Mouse (Mus musculus): ENCODE data around the gene Fto. TPM values are rescaled to one million over a fixed set of nuclear protein-coding genes. Genes with fewer than 3 reads are reported as not detected.

The Fto gene
- polyA plus RNA-seq, 1 experiment from 2014 or later = 111 TPM

- Histone ChIP-seq H3K4me1 (replicated peaks; ENCODE audit: control insufficient read depth, insufficient read depth, low read length) (no peaks in the 10 kb centered on the region), H3K27me3 (ENCODE audit: control insufficient read depth, insufficient read depth, low read length) (no peaks in the 10 kb centered on the region), H3K4me3 (ENCODE audit: low read depth, low read length) (no peak overlapping the region), H3K36me3 (ENCODE audit: control insufficient read depth, insufficient read depth, low read length) (no peaks in the 10 kb centered on the region), H3K4me2 (ENCODE audit: low read depth, low read length, severe bottlenecking) (no peak overlapping the region), H3K9ac (ENCODE audit: low read length) (no peak overlapping the region), H3K9me3 (ENCODE audit: control insufficient read depth, low read length) (no peaks in the 10 kb centered on the region), H3K27ac (ENCODE audit: low read depth, low read length) (no peak overlapping the region)
- DNase-seq (ENCODE audit: low spot score) = no peak
- ATAC-seq (replicated peaks; ENCODE audit: low FRiP score) = no peak
- WGBS = 88% methylated on average over 6 of the region's 6 CpGs
Observed at GRCm38 (mm10) chr8:91347595-91347994, 34.3 kb downstream of the Fto start.

- Histone ChIP-seq H3K36me3 (ENCODE audit: control insufficient read depth, insufficient read depth, low read length) (no peaks in the 10 kb centered on the region), H3K4me3 (ENCODE audit: low read depth, low read length) (no peak overlapping the region), H3K4me2 (ENCODE audit: low read depth, low read length, severe bottlenecking) (no peak overlapping the region), H3K27me3 (ENCODE audit: control insufficient read depth, insufficient read depth, low read length) (no peaks in the 10 kb centered on the region), H3K27ac (ENCODE audit: low read depth, low read length) (no peak overlapping the region), H3K9me3 (ENCODE audit: control insufficient read depth, low read length) (no peaks in the 10 kb centered on the region), H3K9ac (ENCODE audit: low read length) (no peak overlapping the region), H3K4me1 (replicated peaks; ENCODE audit: control insufficient read depth, insufficient read depth, low read length) (no peaks in the 10 kb centered on the region)
- DNase-seq (ENCODE audit: low spot score) = no peak
- WGBS = 90% methylated on average over 7 of the region's 7 CpGs
- no peak for ATAC-seq (replicated peaks; ENCODE audit: low FRiP score)
Observed at GRCm38 (mm10) chr8:91349816-91350215, 36.5 kb downstream of the Fto start.

GRCm38 (mm10) chr8:91350628-91351027 is 37.3 kb downstream of the Fto start:
- H3K9me3 ChIP-seq (ENCODE audit: control insufficient read depth, low read length) = no peaks in the 10 kb centered on the region
- DNase-seq (ENCODE audit: low spot score) = no peak
- H3K9ac ChIP-seq (ENCODE audit: low read length) = no peak overlapping the region
- H3K27me3 ChIP-seq (ENCODE audit: control insufficient read depth, insufficient read depth, low read length) = no peaks in the 10 kb centered on the region
- ATAC-seq (replicated peaks; ENCODE audit: low FRiP score) = no peak
- H3K4me3 ChIP-seq (ENCODE audit: low read depth, low read length) = no peak overlapping the region
- H3K27ac ChIP-seq (ENCODE audit: low read depth, low read length) = no peak overlapping the region
- no peaks in the 10 kb centered on the region for H3K36me3 ChIP-seq (ENCODE audit: control insufficient read depth, insufficient read depth, low read length)
- H3K4me1 ChIP-seq (replicated peaks; ENCODE audit: control insufficient read depth, insufficient read depth, low read length) = no peaks in the 10 kb centered on the region
- no peak overlapping the region for H3K4me2 ChIP-seq (ENCODE audit: low read depth, low read length, severe bottlenecking)
- WGBS = 84% methylated on average over 7 of the region's 7 CpGs

GRCm38 (mm10) chr8:91352598-91352997 is 39.3 kb downstream of the Fto start:
- WGBS = 94% methylated on average over 3 of the region's 3 CpGs
- DNase-seq (ENCODE audit: low spot score) (no peak), ATAC-seq (replicated peaks; ENCODE audit: low FRiP score) (no peak)
- Histone ChIP-seq H3K27ac (ENCODE audit: low read depth, low read length) (no peak overlapping the region), H3K27me3 (ENCODE audit: control insufficient read depth, insufficient read depth, low read length) (no peaks in the 10 kb centered on the region), H3K4me3 (ENCODE audit: low read depth, low read length) (no peak overlapping the region), H3K4me2 (ENCODE audit: low read depth, low read length, severe bottlenecking) (no peak overlapping the region), H3K36me3 (ENCODE audit: control insufficient read depth, insufficient read depth, low read length) (no peaks in the 10 kb centered on the region), H3K4me1 (replicated peaks; ENCODE audit: control insufficient read depth, insufficient read depth, low read length) (no peaks in the 10 kb centered on the region), H3K9ac (ENCODE audit: low read length) (no peak overlapping the region), H3K9me3 (ENCODE audit: control insufficient read depth, low read length) (no peaks in the 10 kb centered on the region)

GRCm38 (mm10) chr8:91353062-91353461 is 39.7 kb downstream of the Fto start:
- 86% methylated on average over 5 of the region's 5 CpGs for WGBS
- DNase-seq (ENCODE audit: low spot score) (no peak), ATAC-seq (replicated peaks; ENCODE audit: low FRiP score) (no peak)

GRCm38 (mm10) chr8:91353907-91354306 is 40.6 kb downstream of the Fto start:
- Histone ChIP-seq H3K36me3 (ENCODE audit: control insufficient read depth, insufficient read depth, low read length) (no peaks in the 10 kb centered on the region), H3K4me1 (replicated peaks; ENCODE audit: control insufficient read depth, insufficient read depth, low read length) (no peaks in the 10 kb centered on the region), H3K9me3 (ENCODE audit: control insufficient read depth, low read length) (no peaks in the 10 kb centered on the region), H3K27me3 (ENCODE audit: control insufficient read depth, insufficient read depth, low read length) (no peaks in the 10 kb centered on the region), H3K4me2 (ENCODE audit: low read depth, low read length, severe bottlenecking) (no peak overlapping the region), H3K9ac (ENCODE audit: low read length) (no peak overlapping the region), H3K27ac (ENCODE audit: low read depth, low read length) (no peak overlapping the region), H3K4me3 (ENCODE audit: low read depth, low read length) (no peak overlapping the region)
- DNase-seq (ENCODE audit: low spot score) = no peak
- no peak for ATAC-seq (replicated peaks; ENCODE audit: low FRiP score)
- 94% methylated on average over 4 of the region's 4 CpGs for WGBS

More at GRCm38 (mm10) chr8:91353062-91353461, 39.7 kb downstream of the Fto start:
- H3K9ac ChIP-seq (ENCODE audit: low read length) = no peak overlapping the region
- H3K4me1 ChIP-seq (replicated peaks; ENCODE audit: control insufficient read depth, insufficient read depth, low read length) = no peaks in the 10 kb centered on the region
- no peak overlapping the region for H3K4me3 ChIP-seq (ENCODE audit: low read depth, low read length)
- H3K27ac ChIP-seq (ENCODE audit: low read depth, low read length) = no peak overlapping the region
- H3K9me3 ChIP-seq (ENCODE audit: control insufficient read depth, low read length) = no peaks in the 10 kb centered on the region
- no peak overlapping the region for H3K4me2 ChIP-seq (ENCODE audit: low read depth, low read length, severe bottlenecking)
- no peaks in the 10 kb centered on the region for H3K27me3 ChIP-seq (ENCODE audit: control insufficient read depth, insufficient read depth, low read length)
- H3K36me3 ChIP-seq (ENCODE audit: control insufficient read depth, insufficient read depth, low read length) = no peaks in the 10 kb centered on the region

- H3K4me2 ChIP-seq (ENCODE audit: low read depth, low read length, severe bottlenecking) = no peak overlapping the region
- H3K36me3 ChIP-seq (ENCODE audit: control insufficient read depth, insufficient read depth, low read length) = no peaks in the 10 kb centered on the region
- no peaks in the 10 kb centered on the region for H3K27me3 ChIP-seq (ENCODE audit: control insufficient read depth, insufficient read depth, low read length)
- DNase-seq (ENCODE audit: low spot score) (no peak), ATAC-seq (replicated peaks; ENCODE audit: low FRiP score) (no peak)
- no peaks in the 10 kb centered on the region for H3K9me3 ChIP-seq (ENCODE audit: control insufficient read depth, low read length)
- peak overlapping the region; percentile 38; the same call in 1 of the 2 replicates for H3K27ac ChIP-seq (ENCODE audit: low read depth, low read length)
- no peak overlapping the region for H3K9ac ChIP-seq (ENCODE audit: low read length)
- WGBS = 63% methylated on average over 10 of the region's 10 CpGs
- H3K4me1 ChIP-seq (replicated peaks; ENCODE audit: control insufficient read depth, insufficient read depth, low read length) = no peaks in the 10 kb centered on the region
- H3K4me3 ChIP-seq (ENCODE audit: low read depth, low read length) = no peak overlapping the region
Observed at GRCm38 (mm10) chr8:91355301-91355905, 42.1 kb downstream of the Fto start.

GRCm38 (mm10) chr8:91355956-91356699 is 42.8 kb downstream of the Fto start:
- no peak overlapping the region for H3K4me3 ChIP-seq (ENCODE audit: low read depth, low read length)

More at GRCm38 (mm10) chr8:91355956-91356699, 42.8 kb downstream of the Fto start:
- no peak overlapping the region for H3K27ac ChIP-seq (ENCODE audit: low read depth, low read length)
- H3K9ac ChIP-seq (ENCODE audit: low read length) = no peak overlapping the region
- 82% methylated on average over 11 of the region's 11 CpGs for WGBS
- no peak overlapping the region for H3K4me2 ChIP-seq (ENCODE audit: low read depth, low read length, severe bottlenecking)
- no peaks in the 10 kb centered on the region for H3K27me3 ChIP-seq (ENCODE audit: control insufficient read depth, insufficient read depth, low read length)
- H3K9me3 ChIP-seq (ENCODE audit: control insufficient read depth, low read length) = no peaks in the 10 kb centered on the region
- DNase-seq (ENCODE audit: low spot score) = no peak
- H3K36me3 ChIP-seq (ENCODE audit: control insufficient read depth, insufficient read depth, low read length) = no peaks in the 10 kb centered on the region
- ATAC-seq (replicated peaks; ENCODE audit: low FRiP score) = no peak
- no peaks in the 10 kb centered on the region for H3K4me1 ChIP-seq (replicated peaks; ENCODE audit: control insufficient read depth, insufficient read depth, low read length)

Data from forebrain, embryonic 11.5 days (tissue).